Mouse (Mus musculus) heart, embryonic 14.5 days (tissue): ENCODE results near the gene Ctu1. TPM values are rescaled to one million over a fixed set of nuclear protein-coding genes. Genes with fewer than 3 reads are reported as not detected.

Experiments
- ATAC-seq: fragments of 200-750 bp; cut with Nextera tagmentation; 2 replicates; pipeline ENCODE4 v1.8.0; 2017; ENCODE audit warnings: low read depth, moderate TSS enrichment; ENCODE audit not compliant: insufficient number of reproducible peaks, insufficient read depth, low FRiP score
- H3K27ac ChIP-seq, 2 experiments: fragments of 200-500 bp in 1 of 2; fragments of 300-500 bp in 1 of 2; sonication (generic) in 1 of 2; replicated peaks in 1 of 2; 2 replicates each; pipeline ENCODE4 v1.5.1; 2012 to 2014; ENCODE audit warnings: low read depth in 2 of 2, low read length in 2 of 2, control low read depth in 1 of 2, mild to moderate bottlenecking in 1 of 2, mixed read lengths in 1 of 2; ENCODE audit not compliant: control insufficient read depth in 1 of 2, insufficient read depth in 1 of 2
- H3K27me3 ChIP-seq: fragments of 300-500 bp; sonication (generic); 2 replicates; pipeline ENCODE4 v1.6.1; 2014; ENCODE audit warnings: mild to moderate bottlenecking, low read length, control low read depth; ENCODE audit not compliant: control insufficient read depth, insufficient read depth
- H3K36me3 ChIP-seq: fragments of 300-500 bp; sonication (generic); 2 replicates; pipeline ENCODE4 v1.6.1; 2014; ENCODE audit warnings: mild to moderate bottlenecking, control low read depth, low read length, mixed read lengths; ENCODE audit not compliant: control insufficient read depth, insufficient read depth
- H3K4me1 ChIP-seq, 2 experiments: fragments of 200-500 bp in 1 of 2; fragments of 300-500 bp in 1 of 2; sonication (generic) in 1 of 2; 2 replicates each; pipeline ENCODE4 v1.6.1; 2012 to 2014; ENCODE audit warnings: low read length in 2 of 2, control low read depth in 1 of 2, mixed read lengths in 1 of 2; ENCODE audit not compliant: control insufficient read depth in 2 of 2, insufficient read depth in 2 of 2
- H3K4me2 ChIP-seq: fragments of 300-500 bp; sonication (generic); 2 replicates; pipeline ENCODE4 v1.6.1; 2014; ENCODE audit warnings: mild to moderate bottlenecking, low read length
- H3K4me3 ChIP-seq, 2 experiments: fragments of 200-500 bp in 1 of 2; fragments of 300-500 bp in 1 of 2; sonication (generic) in 1 of 2; 2 replicates each; pipeline ENCODE4 v1.5.1; 2012 to 2014; ENCODE audit warnings: low read length in 2 of 2, mild to moderate bottlenecking in 2 of 2, control low read depth in 1 of 2, low read depth in 1 of 2, moderate library complexity in 1 of 2; ENCODE audit not compliant: control insufficient read depth in 1 of 2, insufficient read depth in 1 of 2
- H3K9ac ChIP-seq: fragments of 300-500 bp; sonication (generic); 2 replicates; pipeline ENCODE4 v1.6.1; 2014; ENCODE audit warnings: mild to moderate bottlenecking, low read length
- H3K9me3 ChIP-seq: fragments of 300-500 bp; sonication (generic); 2 replicates; pipeline ENCODE4 v1.6.1; 2016; ENCODE audit warnings: low read length, control low read depth; ENCODE audit not compliant: control insufficient read depth
- WGBS: fragments of 180-500 bp; shearing (Covaris S2); extraction: QIAGEN DNeasy Blood & Tissue Kit; methylation state at CpG from one replicate; pipeline ENCODE4 v1.1.7; 2014; 5-methylcytosine and 5-hydroxymethylcytosine counted together
- polyA plus RNA-seq: library from polyadenylated mRNA; unstranded; fragments of >200 nt; fragmentation: Nextera tagmentation; extraction: Ambion mirVana; gene quantifications from 2 replicates; pipeline ENCODE4 v1.2.1, GENCODE M21; 2014

Gene Ctu1
- polyA plus RNA-seq: 3.4 and 4.9 TPM in 2 replicates

DNA sequence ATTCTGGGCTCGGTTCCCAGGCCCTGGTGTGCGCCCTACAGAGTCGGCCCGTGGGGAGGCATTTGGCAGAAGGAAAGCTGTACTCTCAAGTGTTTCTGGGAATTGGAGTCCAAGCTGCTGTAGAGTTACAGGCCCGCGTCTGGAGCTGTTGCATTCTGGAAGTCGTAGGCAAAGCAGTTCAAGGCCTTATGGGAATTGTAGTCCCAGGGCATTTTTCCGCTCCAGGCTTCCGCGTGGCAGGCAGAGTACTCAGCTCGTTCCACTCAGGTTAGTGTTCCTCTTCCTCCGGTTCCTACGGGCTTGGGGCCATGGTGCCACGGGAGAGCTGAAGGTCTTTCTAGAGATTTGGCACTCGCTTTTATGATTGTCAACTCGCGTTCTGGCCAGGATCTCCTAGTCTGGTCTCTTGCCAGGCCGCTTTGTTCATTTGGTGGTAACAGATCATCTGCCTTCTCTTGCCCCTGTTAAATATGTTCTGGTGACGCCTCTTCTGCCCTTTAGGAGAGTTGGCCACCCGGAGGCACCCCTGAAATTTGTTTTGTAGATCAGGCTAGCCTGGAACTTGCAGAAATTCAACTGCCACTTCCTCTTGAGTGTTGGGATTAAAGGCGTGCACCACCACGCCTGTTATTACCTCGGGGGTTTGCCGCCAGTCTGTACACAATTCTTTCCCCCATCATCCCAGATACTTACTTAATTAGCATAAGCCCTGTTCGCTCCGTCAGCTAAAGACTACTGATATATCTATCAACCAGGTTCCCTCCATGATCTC lies at the start of gene Ctu1:
Ctu1 (plus strand) TSS at position 208 of the 772 bp plus-strand sequence.
- Histone ChIP-seq H3K27me3 (no peaks in the 10 kb centered on the region), H3K9me3 (no peaks in the 10 kb centered on the region), H3K27ac (peak within 1 kb of the TSS; percentile 9 to 58; a peak in 3 of 4 replicates), H3K4me2 (peak within 1 kb of the TSS; percentile 73), H3K4me1 (peaks cover 8 to 9% of the 10 kb centered on the region in 2 experiments), H3K9ac (peak within 1 kb of the TSS; percentile 85), H3K36me3 (peaks cover 25% of the 10 kb centered on the region), H3K4me3 (peak within 1 kb of the TSS; percentile 66 to 78)
- ATAC-seq: peak; percentile 92
- under 1% methylated on average over 26 of the region's 26 CpGs for WGBS

DNA sequence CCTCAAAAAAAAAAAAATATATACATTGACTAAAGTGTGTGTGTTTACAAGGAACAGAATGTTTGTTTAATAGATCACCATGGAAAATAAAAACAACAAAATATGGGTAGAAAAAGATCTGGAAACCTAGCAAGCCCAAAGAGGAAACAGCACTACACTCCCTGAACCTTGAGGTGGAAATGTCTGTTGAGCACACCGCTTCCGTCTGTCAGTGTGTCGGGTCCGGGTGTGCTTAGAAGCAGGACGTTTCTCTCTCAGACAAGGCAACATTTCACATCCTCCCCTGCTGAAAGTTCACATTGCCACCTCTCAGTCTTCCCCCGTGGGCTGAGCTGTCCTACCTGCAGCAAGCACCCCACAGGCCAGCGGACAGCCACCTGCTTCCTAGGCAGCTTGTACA lies 48.9 kb upstream of the Ctu1 start:
- no peak overlapping the region for H3K4me2 ChIP-seq
- H3K9me3 ChIP-seq: no peaks in the 10 kb centered on the region
- H3K9ac ChIP-seq: no peak overlapping the region
- H3K36me3 ChIP-seq: no peaks in the 10 kb centered on the region
- ATAC-seq: no peak
- H3K4me1 ChIP-seq: no peaks in the 10 kb centered on the region
- H3K27me3 ChIP-seq: no peaks in the 10 kb centered on the region
- no peak overlapping the region for H3K4me3 ChIP-seq
- no peak overlapping the region for H3K27ac ChIP-seq
- WGBS: 63% methylated on average over 7 of the region's 7 CpGs

DNA sequence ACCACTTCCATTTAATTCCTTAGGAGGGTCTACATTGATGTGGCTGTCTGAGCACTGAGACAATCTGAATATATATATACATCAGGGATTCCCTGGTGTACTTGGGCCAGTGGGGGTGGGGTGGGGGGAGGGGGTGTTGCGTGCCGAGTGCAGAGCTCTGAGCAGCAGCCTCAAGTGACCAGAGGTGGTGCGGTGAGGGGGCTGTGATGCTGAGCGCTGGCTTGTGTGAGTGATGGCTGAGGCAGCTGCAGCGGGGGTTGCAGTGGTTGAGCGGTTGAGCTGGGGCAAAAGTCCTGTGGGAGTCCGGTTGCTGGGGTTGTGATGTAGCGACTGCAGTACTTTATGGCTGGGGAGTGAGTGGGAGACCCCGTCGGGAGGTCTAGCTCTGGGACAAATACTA lies 48.0 kb upstream of the Ctu1 start:
- no peak for ATAC-seq
- Histone ChIP-seq H3K9ac (no peak overlapping the region), H3K27me3 (no peaks in the 10 kb centered on the region), H3K9me3 (no peaks in the 10 kb centered on the region), H3K4me3 (no peak overlapping the region), H3K4me2 (no peak overlapping the region), H3K36me3 (no peaks in the 10 kb centered on the region), H3K4me1 (no peaks in the 10 kb centered on the region), H3K27ac (no peak overlapping the region)
- WGBS: 16% methylated on average over 10 of the region's 10 CpGs

DNA sequence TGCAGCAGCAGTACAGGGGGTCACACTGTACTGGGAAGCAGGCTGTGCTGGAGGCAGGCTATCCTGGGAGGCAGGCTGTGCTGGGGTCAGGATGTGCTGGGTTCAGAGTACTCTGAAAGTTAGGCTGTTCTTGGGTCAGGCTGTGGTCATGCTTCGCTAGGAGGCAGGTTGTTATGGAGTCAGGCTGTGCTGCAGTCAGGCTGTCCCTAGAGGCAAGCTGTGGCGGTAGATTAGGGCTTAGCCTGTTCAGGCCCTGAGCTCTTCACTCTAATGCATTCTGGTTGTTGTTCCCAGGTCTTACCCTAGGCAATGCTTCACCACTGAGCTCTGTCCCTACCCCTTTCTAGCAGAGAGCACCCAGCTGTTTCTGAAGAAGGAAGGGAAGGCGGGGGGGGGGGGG lies 46.8 kb upstream of the Ctu1 start:
- WGBS: 55% methylated on average over 3 of the region's 3 CpGs
- ATAC-seq: no peak
- no peaks in the 10 kb centered on the region for H3K27me3 ChIP-seq

DNA sequence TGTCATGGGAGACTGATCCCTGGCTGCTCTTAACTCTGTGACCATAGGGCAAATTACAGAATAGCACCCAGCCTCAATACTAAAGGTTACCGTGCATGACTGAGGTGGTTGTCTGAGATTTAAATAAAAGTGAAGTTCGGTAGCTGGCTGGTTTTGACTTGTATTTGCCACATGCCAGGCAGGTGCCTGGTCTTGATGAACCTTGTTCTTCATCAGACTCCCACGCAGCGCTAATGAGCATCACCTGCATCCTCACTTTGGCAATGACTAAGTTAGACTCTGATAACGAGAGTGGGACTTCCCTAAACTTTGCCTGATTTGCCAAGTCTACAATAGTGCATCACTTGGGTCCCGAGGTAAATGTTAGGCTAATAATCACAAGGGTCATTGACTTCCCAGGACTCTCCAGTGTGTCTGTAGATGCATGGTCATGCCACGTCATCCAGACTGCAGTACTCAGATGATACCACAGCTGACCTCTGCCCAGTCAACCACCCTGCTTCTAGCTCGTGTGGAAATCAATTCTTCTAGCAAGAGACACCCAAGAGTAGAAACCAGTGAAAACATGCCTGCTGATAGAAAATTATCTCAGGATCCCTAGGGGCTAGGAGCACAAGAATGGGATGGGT lies 45.9 kb upstream of the Ctu1 start:
- ATAC-seq: no peak
- Histone ChIP-seq H3K9ac (no peak overlapping the region), H3K4me1 (no peaks in the 10 kb centered on the region), H3K9me3 (no peaks in the 10 kb centered on the region), H3K27me3 (no peaks in the 10 kb centered on the region), H3K4me2 (no peak overlapping the region), H3K27ac (no peak overlapping the region), H3K4me3 (no peak overlapping the region), H3K36me3 (no peaks in the 10 kb centered on the region)
- 80% methylated on average over 8 of the region's 8 CpGs for WGBS

More for the DNA sequence above, 46.8 kb upstream of the Ctu1 start:
- no peak overlapping the region for H3K4me2 ChIP-seq
- no peaks in the 10 kb centered on the region for H3K36me3 ChIP-seq
- H3K9me3 ChIP-seq: no peaks in the 10 kb centered on the region
- H3K9ac ChIP-seq: no peak overlapping the region
- no peaks in the 10 kb centered on the region for H3K4me1 ChIP-seq
- H3K27ac ChIP-seq: no peak overlapping the region
- H3K4me3 ChIP-seq: no peak overlapping the region

DNA sequence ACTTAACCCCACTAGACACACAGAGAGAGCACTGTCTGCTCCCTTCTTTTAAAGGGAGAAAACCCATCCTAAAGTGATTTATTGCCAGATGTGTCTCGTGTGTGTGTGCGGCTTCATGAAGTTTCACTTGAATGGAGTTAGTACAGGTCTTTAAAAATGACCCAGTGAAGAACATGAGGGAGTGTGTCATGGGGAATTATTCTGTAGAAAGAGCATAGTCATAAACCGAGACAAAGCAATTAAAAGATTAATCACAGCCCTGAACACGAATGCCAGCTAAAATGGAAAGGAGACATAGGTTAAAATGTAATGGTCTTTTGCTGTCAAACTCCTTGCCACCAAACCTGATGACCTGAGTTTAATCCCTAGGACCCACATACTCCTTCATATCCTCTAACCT lies 37.9 kb upstream of the Ctu1 start:
- Histone ChIP-seq H3K4me1 (no peaks in the 10 kb centered on the region), H3K36me3 (no peaks in the 10 kb centered on the region), H3K9ac (no peak overlapping the region), H3K4me3 (no peak overlapping the region), H3K9me3 (no peaks in the 10 kb centered on the region), H3K27ac (no peak overlapping the region), H3K4me2 (no peak overlapping the region), H3K27me3 (no peaks in the 10 kb centered on the region)
- 75% methylated on average over 4 of the region's 4 CpGs for WGBS
- ATAC-seq: no peak

DNA sequence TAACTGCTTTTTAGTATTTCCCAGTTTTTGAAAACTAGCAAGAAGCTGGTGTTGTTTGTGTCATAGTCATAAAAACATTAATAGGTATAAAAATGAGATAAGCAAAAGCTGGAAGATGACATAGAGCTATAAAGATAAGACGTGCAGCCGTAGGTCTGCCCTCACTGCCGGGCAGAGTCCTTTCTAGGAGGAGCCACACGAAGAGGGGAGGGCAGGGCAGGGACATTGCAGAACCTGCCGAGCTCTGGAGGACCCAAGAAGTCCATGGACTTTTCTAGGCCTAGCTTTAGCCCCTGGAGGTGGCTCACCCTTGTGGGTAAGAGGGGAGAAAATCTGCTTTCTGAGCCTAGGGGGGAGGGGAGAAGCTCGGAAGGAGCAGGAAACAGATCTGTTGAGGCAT lies 37.3 kb upstream of the Ctu1 start, which contains the start of gene Ceacam18:
Ceacam18 (plus strand) TSS at position 208 of the 400 bp plus-strand sequence.
- Histone ChIP-seq H3K9me3 (no peaks in the 10 kb centered on the region), H3K27ac (no peak within 1 kb of the TSS), H3K27me3 (no peaks in the 10 kb centered on the region), H3K4me3 (no peak within 1 kb of the TSS), H3K9ac (no peak within 1 kb of the TSS), H3K4me1 (no peaks in the 10 kb centered on the region), H3K36me3 (no peaks in the 10 kb centered on the region), H3K4me2 (no peak within 1 kb of the TSS)
- ATAC-seq: no peak
- WGBS: 46% methylated on average over 6 of the region's 6 CpGs
